Mouse (Mus musculus) NIH3T3 (cell line): ENCODE data around the gene Rtn4.
"Not testable (repeated sequence)": the region's sequence is repeated elsewhere in the genome, so short reads cannot be mapped to it uniquely, and the experiment has no call there.

Experiments used
- DNase-seq: peaks from one replicate; pipeline ENCODE4 v3.0.0-alpha.2; 2012; ENCODE audit warnings: low read depth

The Rtn4 gene

DNA sequence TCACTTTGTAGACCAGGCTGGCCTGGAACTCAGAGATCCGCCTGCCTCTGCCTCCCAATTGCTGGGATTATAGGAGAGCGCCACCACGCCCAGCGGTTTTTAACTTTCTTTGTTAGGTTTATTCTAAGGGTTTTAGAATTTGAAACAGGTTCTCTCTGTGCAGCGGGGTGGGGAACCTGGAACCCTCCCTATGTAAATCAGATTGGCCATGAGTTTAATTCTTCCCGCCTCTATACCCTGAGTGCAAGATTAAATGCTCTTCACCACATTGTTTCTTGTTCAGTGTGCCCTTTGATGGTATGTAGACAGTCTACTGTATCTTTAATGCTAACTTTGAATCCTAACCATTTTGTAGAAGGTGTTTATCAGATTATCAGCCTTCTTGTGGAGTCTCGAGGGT, 21.4 kb downstream of the Rtn4 start:
- DNase-seq = no peak

DNA sequence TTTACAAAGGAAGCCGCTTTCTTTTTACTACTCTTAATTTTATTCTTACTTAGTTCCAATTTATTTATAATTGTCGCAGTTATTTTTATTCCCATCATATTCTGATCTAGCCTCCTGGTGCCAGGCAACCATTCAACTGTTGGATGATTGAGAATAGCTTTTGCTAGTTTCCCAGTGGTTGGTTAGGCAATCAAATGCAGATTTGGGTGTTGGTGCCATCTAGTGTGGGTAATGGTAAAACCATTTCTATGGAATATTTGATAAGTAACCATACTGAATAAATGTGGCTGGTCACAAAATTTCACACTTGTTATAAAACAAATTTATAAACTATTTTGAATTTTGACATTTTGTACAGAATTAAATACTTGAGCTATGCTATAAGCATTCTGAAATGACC, 22.0 kb downstream of the Rtn4 start:
- peak; percentile 75 for DNase-seq

DNA sequence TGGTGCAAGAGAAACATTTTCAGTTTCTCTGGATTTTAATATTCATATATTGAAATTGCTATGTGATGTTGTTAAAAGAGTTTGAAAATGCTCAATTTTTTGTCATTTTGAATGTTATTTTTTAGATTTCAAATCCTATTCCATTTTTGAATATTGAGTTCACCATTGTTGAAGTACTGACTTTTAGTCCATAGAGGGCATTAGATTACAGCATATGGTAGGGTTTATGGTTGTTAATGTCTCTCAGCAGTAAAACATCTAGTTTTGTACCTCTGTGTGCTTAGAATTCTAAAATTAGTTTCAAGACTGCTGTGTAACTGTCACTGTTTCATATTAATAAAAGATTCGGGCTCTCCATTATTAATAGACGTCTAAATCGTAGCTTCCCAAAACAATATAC, 22.8 kb downstream of the Rtn4 start:
- peak; percentile 21 for DNase-seq

DNA sequence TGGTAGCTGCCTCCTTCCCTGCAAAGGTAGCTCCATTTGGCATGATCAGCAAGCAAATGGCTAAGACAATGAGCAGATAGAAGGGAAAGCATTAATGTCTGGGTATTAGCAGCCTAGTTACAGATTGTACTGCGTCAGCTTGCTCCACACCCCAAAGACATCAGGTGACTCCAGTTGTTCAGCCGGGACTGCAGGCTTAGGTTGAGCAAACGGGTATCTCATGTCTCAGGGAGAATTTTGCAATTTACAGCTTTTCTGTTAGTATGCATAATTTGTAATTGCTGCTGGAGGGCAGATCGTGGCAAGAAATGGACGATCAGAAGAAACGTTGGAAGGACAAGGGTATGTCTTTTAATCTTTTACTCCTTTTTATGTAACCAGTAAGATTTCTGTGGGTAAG, 25.8 kb downstream of the Rtn4 start:
- DNase-seq = no peak

DNA sequence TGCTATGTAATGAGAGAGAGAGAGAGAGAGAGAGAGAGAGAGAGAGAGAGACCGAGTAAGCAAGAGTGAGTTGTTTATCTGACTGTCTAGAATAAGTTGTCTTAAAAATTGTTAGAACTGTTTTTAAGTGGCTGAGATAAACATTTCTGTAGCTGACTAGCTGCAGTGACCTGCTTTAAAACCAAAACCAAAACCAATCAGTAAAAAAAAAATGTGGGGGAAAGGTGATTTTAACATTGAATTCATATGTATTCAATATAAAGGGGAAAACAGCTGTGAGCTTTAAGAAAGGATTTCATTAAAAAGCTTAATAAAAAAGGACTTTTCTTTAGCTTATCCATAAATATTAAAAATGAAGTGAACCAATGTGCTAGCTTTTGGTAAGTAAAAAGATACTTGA, 26.9 kb downstream of the Rtn4 start:
- DNase-seq = no peak

DNA sequence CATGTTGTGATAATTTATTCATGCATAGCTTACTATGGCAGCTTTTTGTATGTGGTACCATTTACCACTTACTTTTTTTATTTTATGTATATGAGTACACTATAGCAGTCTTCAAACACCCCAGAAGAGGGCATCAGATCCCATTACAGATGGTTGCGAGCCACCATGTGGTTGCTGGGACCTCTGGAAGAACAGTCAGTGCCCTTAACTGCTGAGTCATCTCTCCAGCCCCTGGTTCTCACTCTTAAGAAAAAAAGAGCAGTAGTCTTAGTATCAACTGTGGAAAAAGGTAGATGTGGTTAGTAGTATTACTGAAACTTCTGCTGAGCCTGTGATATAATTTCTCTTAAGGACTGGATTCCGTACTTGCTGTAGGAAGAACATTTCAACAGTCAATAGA, 31.5 kb downstream of the Rtn4 start:
- no peak for DNase-seq

DNA sequence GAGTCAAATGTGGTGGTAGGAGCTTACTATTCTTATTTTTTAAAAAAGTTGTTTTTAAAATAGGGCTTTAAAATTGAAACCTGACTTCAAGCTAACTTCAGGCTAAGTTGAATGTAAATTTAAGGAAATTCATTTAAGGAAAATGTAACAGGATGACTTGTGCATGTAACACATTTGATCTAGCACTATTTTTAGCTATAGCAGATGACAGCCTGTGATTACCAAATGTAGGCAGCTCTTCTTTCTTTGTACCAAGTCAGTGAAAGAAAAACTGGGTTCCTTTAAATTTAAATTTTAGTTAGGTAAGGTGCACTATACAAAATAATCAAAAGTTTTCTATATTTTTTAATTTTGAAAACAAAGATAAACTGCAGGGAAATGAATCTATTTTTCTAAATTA, 32.4 kb downstream of the Rtn4 start:
- DNase-seq = no peak

DNA sequence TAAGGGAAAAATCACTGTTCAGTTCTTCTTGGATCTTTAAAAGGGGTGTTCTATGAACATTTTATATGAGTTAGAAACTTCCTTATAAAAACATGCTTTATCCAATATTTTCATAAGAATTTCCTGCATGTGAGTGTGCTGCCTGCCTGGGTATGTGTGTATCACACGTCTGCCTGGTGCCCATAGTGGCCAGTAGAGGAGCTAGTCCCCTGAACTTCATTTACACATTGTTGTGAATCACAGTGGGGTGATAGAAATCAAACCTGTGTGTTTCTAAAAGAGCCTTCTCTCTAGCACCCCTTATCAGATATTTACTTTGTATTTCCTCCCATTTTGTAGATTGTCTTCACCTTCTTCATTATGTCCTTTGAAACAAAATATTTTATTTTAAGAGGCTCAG, 32.9 kb downstream of the Rtn4 start:
- no peak for DNase-seq

DNA sequence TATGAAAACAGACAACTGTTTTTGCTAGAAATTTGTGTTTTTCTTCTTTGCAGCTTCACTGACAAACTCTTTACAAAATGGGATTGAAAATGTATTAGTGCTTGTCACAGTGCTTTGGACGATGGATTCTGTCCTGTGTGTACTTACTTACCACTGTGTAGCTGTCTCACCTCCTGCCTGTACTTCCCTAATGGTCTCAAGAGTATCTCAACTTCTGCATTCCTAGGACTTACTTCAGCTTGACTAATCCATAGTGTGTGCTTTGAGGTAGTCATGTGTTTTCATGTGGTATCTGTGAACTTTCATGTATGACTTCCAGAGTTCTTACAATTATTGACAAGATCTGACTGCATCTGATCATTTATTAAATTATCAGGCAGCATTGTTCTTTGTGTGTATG, 35.2 kb downstream of the Rtn4 start:
- no peak for DNase-seq

DNA sequence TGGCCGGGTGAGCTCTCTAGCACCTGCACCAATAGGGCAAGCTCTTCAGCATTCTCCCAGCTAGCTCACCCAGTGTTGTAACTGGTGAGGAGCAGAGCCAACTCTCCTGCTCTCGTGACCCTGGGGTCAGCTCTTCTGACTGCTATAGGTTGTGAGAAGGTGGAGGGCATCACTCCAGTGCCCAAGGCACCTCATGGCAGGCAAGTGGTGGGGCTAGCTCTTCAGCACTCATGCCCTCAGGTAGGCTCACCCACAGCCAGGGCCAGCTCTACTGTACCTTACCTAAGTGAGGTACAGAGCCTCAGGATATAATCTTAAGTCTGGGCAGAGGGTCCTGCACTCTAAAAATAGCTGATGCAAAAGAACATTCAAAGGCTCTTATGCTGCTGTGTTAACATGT, 47.0 kb downstream of the Rtn4 start:
- DNase-seq = no peak

DNA sequence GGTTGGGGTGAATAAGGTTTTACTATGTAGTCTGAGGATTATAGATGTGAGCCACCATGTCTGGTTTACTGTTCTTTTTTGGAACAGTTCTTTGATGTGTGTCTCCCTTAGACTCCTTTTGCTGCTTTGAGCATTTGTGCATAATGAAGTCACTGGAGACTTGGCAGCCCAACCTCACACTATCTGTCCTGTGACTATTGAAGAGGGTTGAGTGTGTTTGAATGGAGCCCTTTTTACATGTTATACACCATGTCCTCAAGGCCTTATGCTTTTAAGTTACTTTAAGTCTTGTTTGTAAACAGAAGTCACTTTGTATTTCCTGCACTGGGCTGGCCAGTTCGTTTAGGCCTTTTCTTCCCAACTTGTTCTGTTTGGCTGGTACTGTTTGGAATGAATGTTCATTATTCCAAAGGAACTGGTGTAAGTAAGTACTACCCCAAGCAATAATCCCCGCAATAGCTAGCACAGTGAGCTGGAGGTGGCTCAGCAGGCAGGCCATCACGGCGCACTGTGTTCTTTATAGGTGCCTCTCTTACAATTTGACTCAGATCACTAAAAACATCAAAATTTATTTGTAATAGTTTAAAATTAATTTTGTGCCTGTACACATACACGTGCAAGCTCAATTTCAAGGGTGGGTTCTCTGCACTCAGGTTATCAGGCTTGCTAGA, 52.1 kb downstream of the Rtn4 start:
- DNase-seq = no peak

DNA sequence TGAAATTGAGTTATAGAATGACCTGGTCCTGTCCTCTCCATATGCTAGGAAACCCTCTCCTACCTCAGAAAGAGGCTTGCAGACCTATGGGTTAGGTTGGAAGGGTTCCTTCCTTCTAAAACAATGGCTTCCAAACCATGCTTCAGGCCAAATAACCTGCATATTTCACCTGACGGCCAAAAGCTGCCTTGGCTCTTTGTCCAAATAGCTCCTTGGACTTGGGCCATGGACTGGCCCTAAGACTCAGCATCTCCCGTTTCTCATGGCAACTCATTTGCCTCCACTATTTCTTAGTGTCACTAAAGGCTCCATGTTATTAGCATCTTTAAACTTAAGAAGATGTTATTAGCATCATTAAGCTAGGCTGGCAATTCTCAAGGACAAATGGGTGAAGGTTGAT, 52.8 kb downstream of the Rtn4 start:
- DNase-seq = no peak

DNA sequence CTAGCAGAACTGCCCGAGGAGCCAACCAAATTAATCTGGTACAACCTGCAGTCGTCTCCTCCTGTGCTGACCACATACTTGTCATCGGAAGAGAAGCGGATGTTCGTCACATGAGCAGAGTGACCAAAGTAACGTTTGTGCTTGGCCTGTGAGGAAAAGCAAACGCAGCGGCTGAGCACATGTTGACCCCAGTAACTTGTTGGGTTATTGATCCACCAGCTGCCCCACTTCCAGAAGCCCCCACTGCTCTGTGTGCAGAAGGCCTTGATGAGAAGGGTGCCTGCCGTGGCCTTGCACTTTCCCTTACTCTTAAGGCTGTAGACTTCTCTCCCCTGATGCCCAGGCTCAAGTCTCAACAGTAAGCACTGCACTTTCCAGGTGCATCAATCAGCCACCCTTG, 53.5 kb downstream of the Rtn4 start:
- DNase-seq = no peak

DNA sequence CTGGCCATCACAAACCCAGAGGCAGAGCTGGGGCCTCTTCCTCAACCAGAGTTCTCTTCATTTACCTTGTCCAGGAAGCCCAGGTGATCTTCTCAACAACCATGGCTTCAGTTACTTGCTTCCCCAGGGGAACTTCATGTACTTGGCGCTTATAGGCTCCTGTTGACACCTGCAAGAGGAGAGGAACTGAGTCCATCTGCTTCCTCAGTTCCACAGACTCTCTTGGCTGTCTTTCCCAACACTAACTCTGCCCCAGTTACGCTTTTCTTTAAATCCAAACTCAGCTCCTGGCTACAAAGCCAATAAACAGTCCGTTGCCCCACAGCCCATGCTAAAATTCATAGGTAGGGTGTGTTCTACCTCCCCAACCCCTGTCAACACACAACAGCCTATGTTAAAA, 54.6 kb downstream of the Rtn4 start:
- no peak for DNase-seq

DNA sequence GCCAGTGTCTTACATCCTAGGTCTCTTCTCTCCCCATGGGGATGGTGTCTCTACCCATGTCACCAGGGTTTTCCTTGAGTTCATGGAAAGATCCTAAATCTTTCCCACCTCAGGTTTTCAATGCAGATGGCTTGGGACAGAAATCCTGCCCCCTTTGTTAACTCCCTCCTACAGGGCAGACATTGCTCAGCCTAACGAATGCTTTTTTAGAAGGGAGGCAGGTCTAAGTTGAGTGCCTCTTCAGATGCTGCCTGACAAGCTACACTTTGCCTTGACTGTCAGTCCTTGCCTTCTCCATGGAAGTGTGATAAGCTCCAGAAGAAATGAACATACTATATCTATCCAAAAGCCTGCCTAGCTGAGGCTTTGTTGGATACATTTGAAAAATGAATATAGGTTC, 55.1 kb downstream of the Rtn4 start:
- no peak for DNase-seq

DNA sequence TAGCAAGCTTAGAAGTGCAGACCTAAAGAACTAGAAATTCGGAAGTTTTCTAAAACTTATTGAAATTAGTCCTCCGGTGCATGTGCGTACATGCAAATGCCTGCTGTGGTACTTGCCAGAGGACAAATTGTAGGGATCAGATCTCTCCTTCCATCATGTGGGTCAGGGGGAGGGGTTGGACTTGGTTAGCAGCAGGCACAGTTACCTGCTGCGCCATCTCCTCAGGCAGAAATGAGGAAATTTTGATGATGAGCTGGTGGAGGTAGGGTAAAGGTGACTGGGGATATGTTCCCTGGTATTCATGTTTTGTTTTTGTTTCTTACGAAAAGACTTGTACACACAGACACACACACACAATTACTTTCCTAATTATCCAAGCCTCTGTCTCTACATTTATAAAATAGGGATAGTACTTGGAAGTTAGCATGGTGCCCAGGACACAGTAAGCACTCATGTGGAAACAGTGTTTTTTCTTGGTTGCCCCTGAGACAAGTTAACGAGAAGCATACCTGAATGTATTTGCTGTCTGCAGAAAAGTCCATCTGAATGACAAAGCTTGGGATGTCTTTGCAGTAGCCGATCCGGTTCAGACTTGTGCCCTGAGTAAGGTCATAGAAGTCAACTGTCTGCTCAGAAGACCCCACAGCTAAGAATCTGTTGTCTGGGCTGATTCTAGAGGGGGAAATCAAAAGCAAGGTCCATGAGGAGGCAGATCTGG, 56.2 kb downstream of the Rtn4 start:
- no peak for DNase-seq

DNA sequence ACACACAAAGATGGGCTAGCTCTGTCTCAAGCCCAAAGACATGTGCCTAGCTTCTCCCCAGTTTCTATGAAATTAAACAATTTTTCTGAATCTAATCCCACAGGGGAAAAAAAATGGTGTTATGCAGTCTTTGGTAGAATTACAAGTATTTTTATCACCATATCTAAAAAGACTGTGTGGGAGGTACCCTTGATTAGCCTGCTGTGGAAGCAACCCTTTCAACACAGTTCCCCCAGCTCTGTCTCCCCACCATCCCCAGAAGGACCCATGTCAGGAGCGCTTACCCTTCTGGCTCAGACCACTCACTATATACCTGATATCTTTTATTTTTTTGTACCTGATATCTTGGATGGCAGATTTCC, 56.7 kb downstream of the Rtn4 start:
- DNase-seq = no peak

DNA sequence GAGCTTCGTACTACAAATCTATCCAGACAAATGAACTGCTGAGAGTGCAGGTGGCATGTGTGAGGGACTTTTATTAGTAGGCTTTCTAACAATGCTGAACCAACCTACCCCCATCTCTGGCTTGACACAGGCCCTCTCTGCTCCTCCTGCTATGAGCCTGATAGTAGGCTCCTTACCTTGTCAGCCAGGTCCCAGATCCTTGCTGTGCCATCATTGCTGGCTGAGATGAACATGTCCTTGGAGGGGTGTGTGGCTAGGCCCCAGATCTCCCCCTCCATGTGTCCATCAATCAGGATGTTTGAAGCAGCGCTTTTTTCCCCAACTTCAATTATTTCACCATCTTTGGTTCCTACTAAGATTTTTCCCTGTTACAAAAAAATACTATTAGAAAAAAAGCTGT, 58.3 kb downstream of the Rtn4 start:
- no peak for DNase-seq

DNA sequence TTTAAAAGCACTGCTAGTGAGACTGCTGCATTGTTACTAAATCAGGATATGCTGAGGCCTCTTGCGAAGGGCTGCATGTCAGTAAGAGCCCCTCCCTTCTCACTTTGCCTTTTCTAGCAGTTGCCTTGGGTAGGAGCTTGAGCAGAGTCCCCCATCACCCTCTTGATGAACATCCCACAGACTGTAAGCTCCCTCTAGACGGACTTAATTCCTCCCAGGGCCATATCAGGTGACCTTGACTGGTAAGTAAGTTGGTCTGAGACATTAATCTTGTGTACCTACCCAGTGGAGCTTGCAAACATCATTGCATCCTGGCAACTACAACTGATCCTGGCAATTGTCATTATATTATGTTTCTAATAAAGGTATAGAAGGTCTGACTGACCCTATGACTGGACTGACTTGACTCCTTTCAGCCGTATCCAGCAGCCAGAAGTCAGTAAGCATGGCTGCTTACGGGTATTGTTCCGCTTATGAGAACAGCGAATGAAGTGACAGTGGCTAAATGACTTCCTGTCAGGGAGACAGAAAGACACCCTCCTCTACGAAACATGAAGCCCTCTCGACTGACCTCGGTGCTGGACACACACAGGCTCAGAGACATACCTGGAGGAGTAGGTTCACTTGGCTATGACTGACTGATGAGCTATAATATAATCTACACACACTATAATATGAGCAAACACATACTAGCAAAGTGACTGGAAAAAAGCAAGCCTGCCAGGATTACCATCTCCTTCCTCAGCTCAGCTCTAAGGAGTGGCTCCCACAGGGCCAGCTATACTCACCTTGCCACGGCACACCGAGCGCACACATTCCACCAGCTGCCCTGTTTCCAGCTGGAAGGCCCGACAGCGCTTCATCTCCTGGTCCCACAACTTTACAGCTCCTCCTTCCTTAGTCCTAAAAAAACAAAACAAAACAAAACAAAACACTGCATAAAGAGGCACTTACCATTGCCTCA, 59.2 kb downstream of the Rtn4 start:
- no peak for DNase-seq

DNA sequence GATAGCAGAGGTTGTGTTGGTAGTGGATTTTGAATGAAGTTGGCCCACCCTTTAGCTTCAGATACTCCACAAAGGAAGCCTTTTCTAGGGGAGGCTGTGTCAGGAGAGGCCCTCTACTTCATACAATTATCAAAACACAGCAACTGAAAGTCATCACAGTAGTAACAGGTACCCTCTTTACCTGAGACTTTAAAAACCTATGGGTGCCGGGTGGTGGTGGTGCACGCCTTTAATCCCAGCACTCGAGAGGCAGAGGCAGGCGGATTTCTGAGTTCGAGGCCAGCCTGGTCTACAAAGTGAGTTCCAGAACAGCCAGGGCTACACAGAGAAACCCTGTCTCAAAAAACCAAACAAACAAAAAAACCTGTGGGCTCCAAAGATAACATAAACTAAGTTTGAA, 63.3 kb downstream of the Rtn4 start:
- DNase-seq = not testable (repeated sequence)

DNA sequence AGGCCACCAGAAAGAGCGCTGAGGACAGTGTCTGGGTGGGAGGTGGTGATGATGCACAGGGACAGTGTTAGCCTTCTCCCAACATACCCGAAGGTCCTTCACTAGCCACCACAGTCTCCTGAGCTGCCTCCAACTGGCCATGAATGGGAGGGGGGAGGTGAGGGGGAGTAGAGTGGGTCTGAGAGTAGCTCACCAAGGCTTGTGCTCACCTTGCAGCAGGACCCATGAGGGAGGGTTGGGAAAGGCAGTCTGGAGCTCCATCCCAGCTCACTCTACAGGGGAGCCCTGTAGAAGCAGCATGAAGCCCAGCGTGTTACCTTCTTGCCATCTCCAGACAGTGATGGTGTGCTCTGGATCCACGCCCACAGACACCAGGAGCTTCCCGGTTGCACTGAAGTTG, 65.9 kb downstream of the Rtn4 start:
- DNase-seq = no peak

DNA sequence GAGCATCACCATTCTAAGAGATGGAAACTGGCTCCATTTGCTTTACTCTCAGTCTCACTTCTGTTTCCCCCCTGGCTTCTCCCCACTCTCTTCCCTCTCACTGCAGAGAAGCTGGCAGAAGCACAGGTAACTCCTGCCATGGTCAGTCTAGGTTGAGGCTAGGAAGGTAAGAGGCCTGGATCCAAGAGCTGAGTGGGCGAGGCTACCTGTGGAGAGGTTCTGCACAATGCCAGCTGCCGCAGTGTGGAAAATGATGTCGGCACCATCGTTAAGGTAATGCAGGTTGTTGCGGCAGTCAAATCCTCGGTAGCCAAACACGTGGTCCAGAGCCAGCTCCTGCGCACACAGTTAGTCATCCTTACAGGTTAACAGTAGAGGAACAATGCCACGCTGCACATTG, 68.6 kb downstream of the Rtn4 start:
- no peak for DNase-seq

DNA sequence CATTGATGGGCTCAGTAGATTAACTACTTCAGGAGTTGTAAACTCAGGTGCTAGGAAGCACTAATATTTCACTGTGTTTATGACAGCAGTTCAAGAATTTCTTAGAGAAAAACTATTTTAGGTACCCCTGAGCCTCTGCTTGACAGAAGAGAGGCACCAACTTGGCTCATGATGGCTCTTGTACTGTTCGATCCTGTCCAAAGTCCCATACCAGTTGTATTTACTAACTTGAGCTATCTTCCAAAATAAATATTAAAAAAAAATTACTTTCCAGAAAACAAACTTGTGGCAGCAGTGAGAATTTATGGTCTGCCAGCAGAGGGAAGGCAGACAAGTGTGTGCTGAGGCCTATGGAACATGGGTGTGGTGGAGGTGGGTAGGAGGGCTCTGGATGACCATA, 70.0 kb downstream of the Rtn4 start:
- no peak for DNase-seq
